In the genomic region with DNA sequence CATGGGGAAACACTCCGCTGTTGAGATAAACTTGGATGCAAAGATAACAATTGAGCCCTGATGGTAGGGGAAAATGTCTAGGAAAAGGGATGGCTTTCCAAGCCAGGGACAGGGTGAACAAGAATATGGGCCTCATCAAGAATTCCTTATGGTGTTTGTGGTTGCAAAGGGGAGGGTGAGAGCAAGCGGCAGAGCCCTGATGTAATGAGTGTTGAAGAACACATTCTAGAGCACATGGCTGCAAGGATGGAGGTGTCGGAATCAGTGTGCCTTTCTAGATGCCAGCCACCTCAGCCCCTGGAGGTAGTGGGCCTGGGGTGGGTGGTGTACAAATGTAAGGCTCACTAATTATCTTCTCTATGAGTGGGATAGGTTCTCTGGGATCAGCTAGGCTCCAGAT, we compare ENCODE assay signal across 13 mouse cellular contexts.
"Had no signal": no experiment of that assay in that cellular context is flagged by ENCODE, and none has a peak within 500 bp of the region (broad histone marks: within the 10 kb centered on the region; RNA-seq: fewer than 3 reads in every experiment).

No protein-coding gene starts in this region.

- H3K27me3 ChIP-seq: liver, embryonic 13.5 days had no signal

- H3K4me3 ChIP-seq: left cerebral cortex, adult 2 months; liver, embryonic 13.5 days had no signal

- H3K36me3 ChIP-seq: liver, embryonic 13.5 days had no signal

- H3K4me2 ChIP-seq: liver, embryonic 13.5 days; midbrain, embryonic 11.5 days had no signal

- H3K27ac ChIP-seq: kidney, postnatal 0 days; left cerebral cortex, adult 2 months; liver, embryonic 13.5 days had no signal

- H3K9me3 ChIP-seq: liver, embryonic 13.5 days had no signal

- H3K9ac ChIP-seq: liver, embryonic 13.5 days had no signal

- DNase-seq: kidney, adult 2 months; kidney, postnatal 25 days; liver, embryonic 13.5 days; lung, adult 2 months; lung, postnatal 14 days; lung, postnatal 4 days; midbrain, embryonic 14.5 days; thymus, adult 18-20 months; thymus, postnatal 36 days had no signal

- H3K4me1 ChIP-seq: liver, embryonic 13.5 days had no signal

- ATAC-seq: intestine, postnatal 0 days had no signal
